Mouse (Mus musculus): ENCODE data around the gene Ltf. TPM values are rescaled to one million over a fixed set of nuclear protein-coding genes. Genes with fewer than 3 reads are reported as not detected.

The Ltf gene
- polyA plus RNA-seq, 1 experiment from 2014 or later = not detected

DNA sequence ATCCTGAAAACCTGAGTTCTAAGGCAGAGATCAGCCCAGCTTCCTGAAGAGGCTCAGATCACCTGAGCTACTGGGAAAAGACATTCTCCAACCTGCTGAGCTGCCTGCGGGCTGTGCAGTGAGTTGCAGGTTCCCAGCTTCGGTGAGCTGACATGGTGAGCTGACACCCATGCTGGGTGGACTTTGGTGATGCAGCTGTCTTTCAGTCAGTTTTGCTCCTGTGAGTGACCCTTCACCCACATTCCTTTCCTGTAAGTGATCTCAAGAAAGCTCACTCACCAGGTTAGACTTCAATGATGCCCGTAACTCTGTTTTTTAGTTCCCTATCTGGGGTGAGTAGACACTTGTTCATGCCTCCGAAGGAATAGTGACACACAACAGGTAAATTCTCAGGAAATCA lies 66.3 kb downstream of the Ltf start:
- no peaks in the 10 kb centered on the region for H3K4me1 ChIP-seq (ENCODE audit: control insufficient read depth, insufficient read depth, low read length)

DNA sequence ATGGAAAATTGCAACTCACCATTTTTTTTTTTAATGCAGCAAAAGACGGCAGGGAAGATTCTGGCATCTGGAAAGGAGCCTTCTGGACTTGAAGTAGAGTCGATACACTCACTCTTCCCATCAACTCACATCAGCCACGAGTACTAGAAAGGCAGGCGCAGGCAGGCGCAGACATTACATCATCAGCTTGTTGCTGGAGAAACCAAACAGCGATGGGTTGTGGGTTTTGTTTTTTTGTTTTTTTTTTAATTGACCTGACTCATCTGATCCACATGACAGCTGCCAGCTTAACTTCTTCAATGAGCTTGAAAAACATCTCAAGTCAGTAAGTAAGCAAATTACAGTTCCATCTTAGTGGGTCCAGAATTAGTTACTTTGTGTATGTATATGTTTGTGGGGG lies 67.1 kb downstream of the Ltf start:
- no peak overlapping the region for H3K4me2 ChIP-seq (ENCODE audit: low read depth)
- no peaks in the 10 kb centered on the region for H3K36me3 ChIP-seq (ENCODE audit: control insufficient read depth, insufficient read depth, low read length)
- WGBS = 69% methylated on average over 6 of the region's 6 CpGs
- H3K9ac ChIP-seq (ENCODE audit: low read length) = no peak overlapping the region
- H3K27me3 ChIP-seq (ENCODE audit: control insufficient read depth, insufficient read depth, low read length) = no peaks in the 10 kb centered on the region
- no peaks in the 10 kb centered on the region for H3K9me3 ChIP-seq (ENCODE audit: control insufficient read depth, low read length)
- no peak for ATAC-seq (ENCODE audit: insufficient read depth, low FRiP score, low TSS enrichment)
- DNase-seq (ENCODE audit: low spot score) = no peak
- H3K4me1 ChIP-seq (ENCODE audit: control insufficient read depth, insufficient read depth, low read length) = no peaks in the 10 kb centered on the region
- H3K4me3 ChIP-seq (ENCODE audit: low read depth, low read length) = no peak overlapping the region
- no peak overlapping the region for H3K27ac ChIP-seq (ENCODE audit: low read depth, low read length)

More for the DNA sequence above, 66.3 kb downstream of the Ltf start:
- H3K27me3 ChIP-seq (ENCODE audit: control insufficient read depth, insufficient read depth, low read length) = no peaks in the 10 kb centered on the region
- H3K4me3 ChIP-seq (ENCODE audit: low read depth, low read length) = no peak overlapping the region
- no peak overlapping the region for H3K27ac ChIP-seq (ENCODE audit: low read depth, low read length)
- ATAC-seq (ENCODE audit: insufficient read depth, low FRiP score, low TSS enrichment) (no peak), DNase-seq (ENCODE audit: low spot score) (no peak)
- WGBS = 63% methylated on average over 4 of the region's 4 CpGs
- H3K4me2 ChIP-seq (ENCODE audit: low read depth) = no peak overlapping the region
- no peaks in the 10 kb centered on the region for H3K9me3 ChIP-seq (ENCODE audit: control insufficient read depth, low read length)
- no peak overlapping the region for H3K9ac ChIP-seq (ENCODE audit: low read length)
- no peaks in the 10 kb centered on the region for H3K36me3 ChIP-seq (ENCODE audit: control insufficient read depth, insufficient read depth, low read length)

DNA sequence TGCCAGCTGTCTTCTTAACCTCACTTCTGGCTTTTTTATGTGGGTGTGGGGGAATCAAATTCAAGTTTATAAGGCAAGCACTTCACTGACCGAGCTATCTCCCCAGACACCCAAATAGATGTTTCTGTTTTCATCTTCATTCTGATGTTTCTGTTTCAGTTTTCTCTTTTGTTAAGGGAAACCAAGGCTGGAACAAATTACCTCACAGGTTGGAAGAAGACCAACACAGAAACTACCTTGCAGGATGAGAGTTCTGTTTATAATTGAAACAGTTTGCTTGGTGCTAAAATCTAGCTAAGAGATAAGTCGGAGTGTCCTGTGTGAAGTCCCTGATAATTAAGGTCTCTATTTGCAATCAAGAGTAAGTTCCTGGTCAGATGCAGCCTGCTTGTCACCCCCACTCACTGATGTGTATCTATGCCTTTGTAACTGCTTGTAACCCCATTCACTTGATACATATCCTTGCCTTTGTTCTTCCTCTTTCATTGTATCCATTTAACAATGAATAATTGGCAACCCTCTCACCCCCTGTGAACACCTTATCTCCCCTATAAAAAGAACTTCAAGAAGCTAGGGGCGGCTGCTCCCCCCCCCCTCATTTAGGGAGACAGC lies 68.0 kb downstream of the Ltf start:
- Histone ChIP-seq H3K4me2 (ENCODE audit: low read depth) (no peak overlapping the region), H3K9ac (ENCODE audit: low read length) (no peak overlapping the region), H3K4me3 (ENCODE audit: low read depth, low read length) (no peak overlapping the region), H3K27ac (ENCODE audit: low read depth, low read length) (no peak overlapping the region), H3K9me3 (ENCODE audit: control insufficient read depth, low read length) (no peaks in the 10 kb centered on the region), H3K27me3 (ENCODE audit: control insufficient read depth, insufficient read depth, low read length) (no peaks in the 10 kb centered on the region), H3K36me3 (ENCODE audit: control insufficient read depth, insufficient read depth, low read length) (no peaks in the 10 kb centered on the region), H3K4me1 (ENCODE audit: control insufficient read depth, insufficient read depth, low read length) (no peaks in the 10 kb centered on the region)
- ATAC-seq (ENCODE audit: insufficient read depth, low FRiP score, low TSS enrichment) (no peak), DNase-seq (ENCODE audit: low spot score) (no peak)
- WGBS = 27% methylated on average over 3 of the region's 3 CpGs

DNA sequence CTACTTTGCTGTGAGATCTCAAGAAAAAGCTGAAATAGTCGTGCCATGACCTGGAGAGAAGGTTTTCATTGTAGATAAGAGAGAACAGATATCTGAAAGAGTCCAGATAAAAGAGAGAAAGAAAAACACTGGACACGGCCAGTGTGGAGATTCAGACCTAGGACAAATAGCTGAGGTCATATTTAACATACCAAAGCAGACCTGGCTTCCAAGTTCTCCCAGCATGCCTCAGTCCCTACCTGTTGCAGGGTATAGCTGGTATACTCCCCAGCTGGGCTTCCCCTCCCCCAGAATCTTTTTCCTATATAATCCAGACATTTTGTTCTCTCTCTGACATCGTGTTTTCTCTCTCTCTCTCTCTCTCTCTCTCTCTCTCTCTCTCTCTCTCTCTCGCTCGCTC lies 68.9 kb downstream of the Ltf start:
- Histone ChIP-seq H3K27ac (ENCODE audit: low read depth, low read length) (no peak overlapping the region), H3K36me3 (ENCODE audit: control insufficient read depth, insufficient read depth, low read length) (no peaks in the 10 kb centered on the region), H3K4me1 (ENCODE audit: control insufficient read depth, insufficient read depth, low read length) (no peaks in the 10 kb centered on the region), H3K9me3 (ENCODE audit: control insufficient read depth, low read length) (no peaks in the 10 kb centered on the region), H3K9ac (ENCODE audit: low read length) (no peak overlapping the region), H3K4me3 (ENCODE audit: low read depth, low read length) (no peak overlapping the region), H3K27me3 (ENCODE audit: control insufficient read depth, insufficient read depth, low read length) (no peaks in the 10 kb centered on the region), H3K4me2 (ENCODE audit: low read depth) (no peak overlapping the region)
- 17% methylated on average over 5 of the region's 5 CpGs for WGBS
- ATAC-seq (ENCODE audit: insufficient read depth, low FRiP score, low TSS enrichment) (no peak), DNase-seq (ENCODE audit: low spot score) (no peak)

DNA sequence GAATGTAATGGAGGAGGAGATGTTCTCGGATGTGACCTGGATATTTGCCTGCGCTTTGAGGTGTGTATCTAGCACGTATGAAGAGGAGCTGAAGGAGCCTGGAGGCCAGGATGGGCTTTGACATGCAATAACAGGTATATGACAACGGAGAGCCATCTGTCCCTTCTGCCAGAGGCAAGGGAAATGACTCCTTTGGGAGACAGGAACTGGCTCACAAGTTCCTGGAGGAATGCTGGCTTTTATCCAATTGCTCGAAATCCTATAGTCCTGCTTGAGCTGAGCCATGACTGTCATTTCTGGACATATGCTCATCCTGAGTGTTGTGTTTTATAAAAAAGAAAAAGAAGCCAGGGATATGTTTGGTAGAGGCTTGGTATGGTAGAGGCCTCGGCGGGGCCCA lies 69.8 kb downstream of the Ltf start:
- Histone ChIP-seq H3K27ac (ENCODE audit: low read depth, low read length) (no peak overlapping the region), H3K4me3 (ENCODE audit: low read depth, low read length) (no peak overlapping the region), H3K9ac (ENCODE audit: low read length) (no peak overlapping the region), H3K4me1 (ENCODE audit: control insufficient read depth, insufficient read depth, low read length) (no peaks in the 10 kb centered on the region), H3K4me2 (ENCODE audit: low read depth) (no peak overlapping the region), H3K9me3 (ENCODE audit: control insufficient read depth, low read length) (no peaks in the 10 kb centered on the region), H3K27me3 (ENCODE audit: control insufficient read depth, insufficient read depth, low read length) (no peaks in the 10 kb centered on the region), H3K36me3 (ENCODE audit: control insufficient read depth, insufficient read depth, low read length) (no peaks in the 10 kb centered on the region)
- WGBS = 34% methylated on average over 7 of the region's 7 CpGs
- ATAC-seq (ENCODE audit: insufficient read depth, low FRiP score, low TSS enrichment) (no peak), DNase-seq (ENCODE audit: low spot score) (no peak)

Other genes starting within 250 kb of the Ltf start
- not detected in 2 replicates for gene Prss42, start 221.1 kb upstream of the Ltf start, polyA plus RNA-seq (2014; fragmentation: Nextera tagmentation; extraction: Ambion mirVana)
- gene Prss44, start 205.3 kb upstream of the Ltf start, polyA plus RNA-seq (2014; fragmentation: Nextera tagmentation; extraction: Ambion mirVana) = not detected in 2 replicates
- gene Prss43, start 192.6 kb upstream of the Ltf start, polyA plus RNA-seq (2014; fragmentation: Nextera tagmentation; extraction: Ambion mirVana) = 0.14 TPM in 1 of 2 replicates, not detected in the other
- gene Prss45, start 184.7 kb upstream of the Ltf start, polyA plus RNA-seq (2014; fragmentation: Nextera tagmentation; extraction: Ambion mirVana) = 0.20 TPM in 1 of 2 replicates, not detected in the other
- not detected in 2 replicates for gene Prss46, start 174.8 kb upstream of the Ltf start, polyA plus RNA-seq (2014; fragmentation: Nextera tagmentation; extraction: Ambion mirVana)
- not detected in 2 replicates for gene Prss50, start 161.3 kb upstream of the Ltf start, polyA plus RNA-seq (2014; fragmentation: Nextera tagmentation; extraction: Ambion mirVana)
- gene Als2cl, start 139.4 kb upstream of the Ltf start, polyA plus RNA-seq (2014; fragmentation: Nextera tagmentation; extraction: Ambion mirVana) = 1.1 and 1.4 TPM in 2 replicates
- 0.32 and 0.70 TPM in 2 replicates for gene Tmie, start 139.2 kb upstream of the Ltf start, polyA plus RNA-seq (2014; fragmentation: Nextera tagmentation; extraction: Ambion mirVana)
- gene Fam240a, start 102.4 kb upstream of the Ltf start, polyA plus RNA-seq (2014; fragmentation: Nextera tagmentation; extraction: Ambion mirVana) = not detected in 2 replicates
- not detected in 2 replicates for gene Tdgf1, start 73.1 kb upstream of the Ltf start, polyA plus RNA-seq (2014; fragmentation: Nextera tagmentation; extraction: Ambion mirVana)
- 0.15 and 0.51 TPM in 2 replicates for gene Lrrc2, start 67.7 kb upstream of the Ltf start, polyA plus RNA-seq (2014; fragmentation: Nextera tagmentation; extraction: Ambion mirVana)
- 0.09 TPM in 1 of 2 replicates, not detected in the other for gene Rtp3, start 28.7 kb upstream of the Ltf start, polyA plus RNA-seq (2014; fragmentation: Nextera tagmentation; extraction: Ambion mirVana)
- gene Ccrl2, start 38.2 kb downstream of the Ltf start, polyA plus RNA-seq (2014; fragmentation: Nextera tagmentation; extraction: Ambion mirVana) = 0.54 and 1.6 TPM in 2 replicates
- 50.8 and 51.3 TPM in 2 replicates for gene Lrrfip2, start 98.3 kb downstream of the Ltf start, polyA plus RNA-seq (2014; fragmentation: Nextera tagmentation; extraction: Ambion mirVana)

All from neural tube, embryonic 11.5 days (tissue).